Mouse (Mus musculus) intestine, postnatal 0 days (tissue): ENCODE results near the gene Gm20538. TPM values are rescaled to one million over a fixed set of nuclear protein-coding genes. Genes with fewer than 3 reads are reported as not detected.

Experiments
- ATAC-seq: fragments of 200-750 bp; cut with Nextera tagmentation; 2 replicates; pipeline ENCODE4 v1.8.0; 2017; ENCODE audit warnings: mild to moderate bottlenecking, moderate TSS enrichment, moderate library complexity
- H3K27ac ChIP-seq: fragments of 300-500 bp; sonication (generic); 2 replicates; pipeline ENCODE4 v1.5.1; 2014; ENCODE audit warnings: mild to moderate bottlenecking, low read depth, low read length, moderate library complexity
- H3K27me3 ChIP-seq: fragments of 300-500 bp; sonication (generic); replicated peaks from 2 replicates; pipeline ENCODE4 v1.6.1; 2014; ENCODE audit warnings: low read length, mixed read lengths; ENCODE audit not compliant: control insufficient read depth, insufficient read depth
- H3K36me3 ChIP-seq: fragments of 300-500 bp; sonication (generic); 2 replicates; pipeline ENCODE4 v1.6.1; 2014; ENCODE audit warnings: mild to moderate bottlenecking, moderate library complexity; ENCODE audit not compliant: control insufficient read depth, insufficient read depth
- H3K4me1 ChIP-seq: fragments of 300-500 bp; sonication (generic); replicated peaks from 2 replicates; pipeline ENCODE4 v1.6.1; 2014; ENCODE audit warnings: antibody characterized with exemption, low read length, mixed read lengths; ENCODE audit not compliant: control insufficient read depth, insufficient read depth
- H3K4me2 ChIP-seq: fragments of 300-500 bp; sonication (generic); replicated peaks from 2 replicates; pipeline ENCODE4 v1.6.1; 2014; ENCODE audit warnings: low read depth, mild to moderate bottlenecking, moderate library complexity
- H3K4me3 ChIP-seq: fragments of 300-500 bp; sonication (generic); 2 replicates; pipeline ENCODE4 v1.5.1; 2014; ENCODE audit warnings: low read depth, low read length
- H3K9ac ChIP-seq: fragments of 300-500 bp; sonication (generic); 2 replicates; pipeline ENCODE4 v1.6.1; 2014; ENCODE audit warnings: mild to moderate bottlenecking, low read depth, low read length
- H3K9me3 ChIP-seq: fragments of 300-500 bp; sonication (generic); 2 replicates; pipeline ENCODE4 v1.6.1; 2016; ENCODE audit warnings: mixed run types; ENCODE audit not compliant: control insufficient read depth
- CTCF ChIP-seq: sonication (generic); IDR thresholded peaks from 2 replicates; pipeline ENCODE4 v1.5.1; 2016; ENCODE audit warnings: low read depth, mild to moderate bottlenecking, control low read depth, antibody characterized with exemption, moderate library complexity
- WGBS: fragments of 180-500 bp; shearing (Covaris S2); extraction: QIAGEN DNeasy Blood & Tissue Kit; methylation state at CpG from one replicate; pipeline ENCODE4 v1.1.7; 2014; 5-methylcytosine and 5-hydroxymethylcytosine counted together
- polyA plus RNA-seq: library from polyadenylated mRNA; unstranded; fragments of >200 nt; fragmentation: Nextera tagmentation; extraction: Ambion mirVana; gene quantifications from 2 replicates; pipeline ENCODE4 v1.2.1, GENCODE M21; 2015

Gene Gm20538
- polyA plus RNA-seq, 1 experiment from 2014 or later = not detected

- Histone ChIP-seq H3K27ac (no peak overlapping the region), H3K4me2 (no peak overlapping the region), H3K36me3 (no peaks in the 10 kb centered on the region), H3K9me3 (no peaks in the 10 kb centered on the region), H3K9ac (no peak overlapping the region), H3K4me3 (no peak overlapping the region), H3K27me3 (peaks cover 3% of the 10 kb centered on the region), H3K4me1 (no peaks in the 10 kb centered on the region)
- ATAC-seq = peak; percentile 45
- TF ChIP-seq CTCF = peak; percentile 60
- 13% methylated on average over 7 of the region's 7 CpGs for WGBS
These were observed 33.5 kb downstream of the Gm20538 start for GRCm38 (mm10) chr19:44519152-44519551.

GRCm38 (mm10) chr19:44517996-44518768 lies 34.4 kb downstream of the Gm20538 start:
- no peak overlapping the region for H3K9ac ChIP-seq
- H3K4me1 ChIP-seq = no peaks in the 10 kb centered on the region
- no peaks in the 10 kb centered on the region for H3K36me3 ChIP-seq
- no peak for ATAC-seq
- 68% methylated on average over 12 of the region's 12 CpGs for WGBS
- H3K4me3 ChIP-seq = no peak overlapping the region
- peaks cover 13% of the 10 kb centered on the region for H3K27me3 ChIP-seq
- peak; percentile 48 for TF ChIP-seq CTCF
- H3K9me3 ChIP-seq = no peaks in the 10 kb centered on the region
- H3K27ac ChIP-seq = no peak overlapping the region
- H3K4me2 ChIP-seq = no peak overlapping the region

GRCm38 (mm10) chr19:44515769-44516168 lies 36.9 kb downstream of the Gm20538 start:
- WGBS = 56% methylated on average over 6 of the region's 6 CpGs
- Histone ChIP-seq H3K4me3 (no peak overlapping the region), H3K27ac (no peak overlapping the region), H3K36me3 (no peaks in the 10 kb centered on the region), H3K27me3 (peaks cover 37% of the 10 kb centered on the region), H3K9ac (no peak overlapping the region), H3K4me1 (peaks cover 3% of the 10 kb centered on the region; the same call in 1 of the 2 replicates), H3K9me3 (no peaks in the 10 kb centered on the region), H3K4me2 (no peak overlapping the region)
- no peak for TF ChIP-seq CTCF
- ATAC-seq = no peak

GRCm38 (mm10) chr19:44514521-44515451 lies 37.8 kb downstream of the Gm20538 start:
- Histone ChIP-seq H3K36me3 (no peaks in the 10 kb centered on the region), H3K27me3 (peaks cover 46% of the 10 kb centered on the region), H3K9me3 (no peaks in the 10 kb centered on the region), H3K27ac (no peak overlapping the region), H3K4me2 (no peak overlapping the region), H3K4me1 (peaks cover 3% of the 10 kb centered on the region; the same call in 1 of the 2 replicates), H3K9ac (no peak overlapping the region), H3K4me3 (no peak overlapping the region)
- no peak for ATAC-seq
- 33% methylated on average over 14 of the region's 14 CpGs for whole genome bisulfite sequencing
- TF ChIP-seq CTCF = no peak

- no peak for ATAC-seq
- no peak overlapping the region for H3K27ac ChIP-seq
- no peaks in the 10 kb centered on the region for H3K9me3 ChIP-seq
- H3K4me1 ChIP-seq = peaks cover 3% of the 10 kb centered on the region; the same call in 1 of the 2 replicates
- peaks cover 53% of the 10 kb centered on the region for H3K27me3 ChIP-seq
- H3K4me2 ChIP-seq = no peak overlapping the region
- H3K36me3 ChIP-seq = no peaks in the 10 kb centered on the region
- H3K9ac ChIP-seq = no peak overlapping the region
- no peak for TF ChIP-seq CTCF
- WGBS = 38% methylated on average over 7 of the region's 7 CpGs
- no peak overlapping the region for H3K4me3 ChIP-seq
These were observed 38.6 kb downstream of the Gm20538 start for GRCm38 (mm10) chr19:44513921-44514482.
